Mouse (Mus musculus): ENCODE data around the gene Snupn.

- no peak for TF ChIP-seq POLR2A (IDR thresholded peaks at IDR 0.05; ENCODE audit: insufficient read length, low read depth)
- no peak for TF ChIP-seq E2F4 (IDR thresholded peaks at IDR 0.05; ENCODE audit: insufficient read depth)
- no peak for TF ChIP-seq SRF (IDR thresholded peaks at IDR 0.05; ENCODE audit: control insufficient read depth, insufficient read length, low read depth)
Observed at GRCm38 (mm10) chr9:56929496-56929895, 21.2 kb upstream of the Snupn start.
